Mouse (Mus musculus) adrenal gland, postnatal 14 days (tissue): ENCODE measurements around the gene Lrba. TPM values are rescaled to one million over a fixed set of nuclear protein-coding genes. Genes with fewer than 3 reads are reported as not detected.

Source experiments
- DNase-seq: peaks from one replicate; pipeline ENCODE4 v3.0.0; 2021; ENCODE audit warnings: mixed read lengths
- total RNA-seq: library from RNA; stranded (reverse); gene quantifications from 2 replicates; pipeline ENCODE4 v1.2.3, GENCODE M21; 2021

Gene Lrba
- total RNA-seq, 1 experiment from 2014 or later, result 31.2 TPM

- DNase-seq, result peak; percentile 52
These were observed 29.3 kb downstream of the Lrba start for GRCm38 (mm10) chr3:86253791-86254190.

GRCm38 (mm10) chr3:86268074-86268702, 43.7 kb downstream of the Lrba start:
- peak; percentile 30 for DNase-seq

- DNase-seq, result no peak
These were observed 51.2 kb downstream of the Lrba start for GRCm38 (mm10) chr3:86275651-86276050.

DNA sequence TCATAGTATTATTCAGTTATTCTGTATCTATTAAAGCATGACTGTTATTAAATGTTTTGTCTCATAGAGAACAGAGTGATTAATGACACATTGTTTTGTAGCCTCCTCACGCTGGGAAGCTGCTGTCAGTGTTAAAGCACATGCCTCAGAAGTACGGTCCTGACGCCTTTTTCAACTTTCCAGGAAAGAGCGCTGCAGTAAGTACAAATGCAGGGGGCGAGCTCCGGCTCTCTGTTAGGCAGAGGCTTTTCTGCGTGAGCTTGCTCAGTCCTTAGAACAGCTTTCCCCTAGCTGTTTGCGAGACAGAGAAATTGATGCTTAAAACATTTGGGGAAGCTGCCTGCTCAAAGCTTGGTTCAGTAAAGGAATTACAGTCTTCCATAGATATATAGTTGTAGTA, 66.8 kb downstream of the Lrba start:
- no peak for DNase-seq

GRCm38 (mm10) chr3:86294866-86295265, 70.4 kb downstream of the Lrba start:
- DNase-seq, result no peak

- DNase-seq, result no peak
These were observed 71.7 kb downstream of the Lrba start for GRCm38 (mm10) chr3:86296214-86296613.

GRCm38 (mm10) chr3:86308833-86309232, 84.4 kb downstream of the Lrba start:
- DNase-seq, result peak; percentile 13

- DNase-seq, result no peak
These were observed 85.7 kb downstream of the Lrba start for GRCm38 (mm10) chr3:86310216-86310615.

DNA sequence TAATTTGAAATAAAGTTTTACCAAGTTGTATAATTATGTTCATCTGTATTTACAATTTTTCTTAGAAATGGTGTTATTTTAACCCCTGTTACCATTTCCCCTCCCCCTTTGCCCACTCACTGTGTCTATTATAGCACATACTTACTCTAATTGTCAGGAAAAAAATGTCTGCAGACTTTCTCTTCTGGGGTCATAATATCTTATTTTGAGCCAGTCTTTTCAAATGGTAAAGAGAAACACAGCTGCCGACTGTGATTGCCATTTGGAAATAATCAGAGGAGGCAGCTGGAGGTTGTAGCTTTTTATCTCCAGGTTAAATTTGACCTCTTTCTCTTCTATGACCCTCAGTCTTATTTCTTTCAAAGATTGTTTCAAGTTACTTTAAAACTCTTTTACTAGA, 86.9 kb downstream of the Lrba start:
- no peak for DNase-seq

DNA sequence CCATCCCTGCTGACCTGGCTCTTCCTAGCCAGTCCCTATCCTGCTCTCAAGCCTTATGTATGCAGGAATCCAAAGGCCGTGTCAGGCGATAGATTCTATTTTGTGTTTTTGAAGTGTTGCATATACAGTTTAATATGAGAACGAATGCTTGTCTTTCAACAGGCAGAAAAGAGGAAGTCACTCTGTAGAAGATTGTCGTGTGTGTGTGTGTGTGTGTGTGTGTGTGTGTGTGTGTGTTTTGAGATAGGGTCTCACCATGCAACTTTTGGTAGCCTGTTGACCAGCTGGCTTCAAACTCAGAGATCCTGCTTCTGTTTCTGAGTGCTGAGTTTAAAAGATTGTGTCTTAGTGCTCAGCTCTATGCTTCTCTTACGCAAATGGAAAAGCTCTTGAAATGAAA, 93.2 kb downstream of the Lrba start:
- DNase-seq, result no peak

- DNase-seq, result peak; percentile 31
These were observed 104.1 kb downstream of the Lrba start for GRCm38 (mm10) chr3:86328531-86328930.

DNA sequence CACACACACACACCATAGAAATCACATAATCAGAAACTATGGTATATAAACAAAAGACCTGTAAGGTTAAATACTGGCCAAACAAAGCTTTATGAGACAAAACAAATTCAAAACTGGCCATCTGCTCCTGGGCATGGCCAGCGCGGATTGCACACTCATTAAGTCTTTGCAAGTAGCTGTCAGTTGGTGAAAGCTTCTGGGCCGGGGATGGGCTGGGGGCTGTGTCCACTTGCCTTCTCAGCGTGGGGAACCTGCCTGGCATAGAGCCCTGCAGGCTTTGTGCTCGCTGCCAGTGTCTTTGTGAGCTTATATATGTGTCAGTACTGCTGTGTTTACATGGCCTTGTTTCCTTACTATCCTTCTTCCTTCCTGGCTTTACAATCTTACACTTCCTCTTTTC, 118.8 kb downstream of the Lrba start:
- DNase-seq, result no peak

GRCm38 (mm10) chr3:86362486-86362885, 138.0 kb downstream of the Lrba start:
- DNase-seq, result peak; percentile 53

- DNase-seq, result no peak
These were observed 147.0 kb downstream of the Lrba start for GRCm38 (mm10) chr3:86371466-86371865.

- no peak for DNase-seq
These were observed 150.8 kb downstream of the Lrba start for GRCm38 (mm10) chr3:86375276-86375675.

GRCm38 (mm10) chr3:86382557-86382956, 158.1 kb downstream of the Lrba start:
- no peak for DNase-seq

DNA sequence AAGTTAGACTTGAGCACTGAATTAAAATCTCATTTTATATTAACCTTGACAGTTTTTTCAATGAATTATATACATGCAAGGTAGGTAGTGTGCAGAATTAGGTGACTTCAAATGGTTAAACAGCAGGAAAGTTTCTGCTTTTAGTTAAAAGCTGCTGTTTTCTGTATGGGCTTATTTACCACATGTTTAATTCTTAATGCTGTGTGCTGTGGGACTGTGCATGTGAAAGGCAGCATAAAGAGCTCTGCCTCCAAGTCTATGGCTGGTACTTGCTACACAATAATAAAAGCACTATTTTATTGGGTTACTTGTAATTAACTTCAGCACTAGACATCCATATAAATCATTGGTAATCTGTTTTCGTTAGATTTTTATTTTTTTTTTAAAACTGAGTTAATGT, 160.6 kb downstream of the Lrba start:
- DNase-seq, result no peak

DNA sequence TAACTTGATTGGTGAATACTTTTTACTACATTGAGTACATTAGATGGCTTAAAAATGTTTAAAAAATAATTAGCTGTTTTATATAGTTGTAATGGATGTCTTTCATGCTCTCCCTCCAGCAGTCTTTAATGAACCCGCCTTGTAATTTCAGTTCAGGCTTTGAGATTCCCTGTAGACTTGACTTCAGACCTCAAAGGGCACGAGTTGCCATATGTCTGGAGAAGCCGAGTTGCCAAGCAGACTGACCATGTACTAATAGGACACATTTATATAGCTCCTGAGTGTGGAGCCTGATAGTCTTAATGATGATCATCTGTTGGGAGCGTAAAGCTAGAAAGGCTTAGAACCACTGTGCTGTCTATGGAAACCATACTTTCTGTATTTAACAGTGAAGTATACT, 161.8 kb downstream of the Lrba start:
- DNase-seq, result no peak

DNA sequence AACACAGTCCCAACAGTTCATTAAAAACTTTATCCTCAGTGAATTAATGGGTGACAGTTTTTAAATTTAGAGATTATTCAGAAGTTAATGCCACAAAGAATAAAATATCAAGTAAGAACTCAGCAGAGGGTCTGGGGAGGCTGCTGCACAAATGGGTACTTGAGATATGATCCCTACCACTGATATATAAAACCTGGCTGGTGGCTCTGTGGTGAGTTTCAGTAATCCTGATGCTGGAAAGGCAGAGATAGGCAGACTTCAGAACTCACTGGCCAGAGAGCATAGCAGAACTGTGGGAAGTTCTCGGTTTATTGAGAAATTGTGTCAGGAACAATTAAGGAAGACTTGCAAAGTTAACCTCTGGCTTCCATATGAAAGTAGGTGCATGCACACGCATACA, 199.3 kb downstream of the Lrba start:
- no peak for DNase-seq

DNA sequence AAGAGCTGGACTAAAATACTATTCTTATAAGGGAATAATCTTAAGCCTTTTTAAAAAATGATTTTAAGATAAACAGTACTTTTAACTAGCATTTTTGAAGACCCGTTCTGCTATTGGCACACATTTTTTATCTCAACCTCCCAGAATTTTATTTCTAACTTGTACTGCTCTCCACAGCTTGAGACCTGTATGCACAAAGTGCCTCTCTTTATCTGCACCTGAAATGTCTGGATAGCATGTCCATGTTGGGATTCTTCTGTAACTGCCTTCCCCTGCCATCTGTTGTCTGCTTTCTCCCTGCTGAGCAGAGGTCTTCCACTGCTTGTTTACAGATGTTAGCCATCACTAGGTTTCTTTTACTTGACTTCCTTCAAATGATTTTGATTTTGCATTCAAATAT, 202.3 kb downstream of the Lrba start:
- DNase-seq, result no peak

DNA sequence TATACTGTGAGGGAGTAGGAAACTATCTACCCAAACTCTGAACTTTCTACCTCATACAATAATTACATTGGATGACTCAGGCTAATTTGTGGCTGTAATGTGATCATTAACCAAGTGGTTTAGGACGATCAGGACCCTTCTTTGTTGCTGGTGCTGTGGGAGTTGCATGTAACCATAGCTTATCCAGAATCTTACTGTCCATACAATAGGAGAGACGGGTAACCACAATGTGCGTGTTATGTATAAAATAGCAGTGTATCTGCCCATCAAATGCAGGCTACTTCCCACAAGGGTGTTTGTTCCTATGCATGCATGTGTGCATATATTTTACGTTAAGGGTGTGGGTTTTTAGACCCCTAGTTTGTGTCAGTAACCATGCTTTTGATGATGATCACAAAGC, 219.0 kb downstream of the Lrba start:
- DNase-seq, result no peak

- peak; percentile 50 for DNase-seq
These were observed 226.7 kb downstream of the Lrba start for GRCm38 (mm10) chr3:86451211-86451610.

GRCm38 (mm10) chr3:86461582-86461981, 237.1 kb downstream of the Lrba start:
- DNase-seq, result no peak

- DNase-seq, result no peak
These were observed 265.5 kb downstream of the Lrba start for GRCm38 (mm10) chr3:86489992-86490391.

GRCm38 (mm10) chr3:86500586-86500985, 276.1 kb downstream of the Lrba start:
- DNase-seq, result no peak
